Mouse (Mus musculus) E14TG2a.4 (cell line): Measurements from ENCODE around the gene Bcl9l.

ENCODE experiments used
- CTCF ChIP-seq: conservative IDR thresholded peaks from 2 replicates; pipeline ENCODE4 v1.5.1; 2014; ENCODE audit warnings: low read length
- POU5F1 ChIP-seq: IDR thresholded peaks from 2 replicates; pipeline ENCODE4 v1.6.1; 2014; ENCODE audit warnings: low read length, borderline replicate concordance

DNA sequence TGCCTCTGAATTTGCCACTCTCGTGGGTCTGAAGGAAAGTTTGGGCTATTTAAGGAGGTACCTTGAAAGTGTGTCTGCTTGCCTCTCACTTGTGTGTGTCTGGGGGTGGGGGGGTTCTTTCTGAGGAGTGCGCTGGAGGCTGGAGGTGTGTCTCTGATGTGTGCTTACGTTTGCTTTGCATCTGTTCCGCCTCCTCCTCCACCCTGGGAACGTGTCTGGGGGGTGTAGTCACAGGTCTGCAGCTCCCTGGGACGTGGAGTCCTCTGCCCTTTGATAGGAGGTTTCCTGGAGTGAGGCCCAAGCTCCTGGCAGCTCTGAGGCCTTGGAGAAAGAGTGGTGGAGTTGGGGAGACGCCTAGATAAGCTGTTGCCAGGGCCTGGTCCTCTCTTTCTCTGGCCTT is 4.8 kb downstream of the Bcl9l start:
- TF ChIP-seq CTCF (no peak), POU5F1 (no peak)
